Mouse (Mus musculus) erythroblast, adult 5-6 weeks (primary cell): ENCODE data around the gene Lamb3. TPM values are rescaled to one million over a fixed set of nuclear protein-coding genes. Genes with fewer than 3 reads are reported as not detected.

Experiments used
- ATAC-seq: replicated peaks from 2 replicates; pipeline ENCODE4 v1.8.0; 2016; ENCODE audit warnings: moderate number of reproducible peaks, mild to moderate bottlenecking, moderate TSS enrichment, inconsistent platforms; ENCODE audit not compliant: poor library complexity, low FRiP score, severe bottlenecking
- total RNA-seq, 2 experiments: library from RNA; stranded (forward) in 1 of 2; stranded (reverse) in 1 of 2; fragments of 150-400 nt in 1 of 2; fragments of 200-764, 138-1000 nt in 1 of 2; gene quantifications; 2 replicates each; pipeline versions ENCODE4 v1.2.3 to v1.2.4; 2015 to 2017; ENCODE audit warnings: low replicate concordance in 2 of 2

Gene Lamb3
- total RNA-seq (2015; ENCODE audit: low replicate concordance) = 0.58 and 11.1 TPM in 2 replicates
- total RNA-seq (2017; ENCODE audit: low replicate concordance) = 1.8 and 4.1 TPM in 2 replicates

- ATAC-seq = no peak
These were observed at the start of gene Lamb3 for GRCm38 (mm10) chr1:193207503-193207902. Lamb3 (plus strand) TSS chr1:193207699.

- ATAC-seq = no peak
These were observed 48.3 kb upstream of the Lamb3 start for GRCm38 (mm10) chr1:193159163-193159562.

- no peak for ATAC-seq
These were observed 47.9 kb upstream of the Lamb3 start for GRCm38 (mm10) chr1:193159613-193160012.

GRCm38 (mm10) chr1:193160317-193161032, 47.0 kb upstream of the Lamb3 start:
- ATAC-seq = peak; percentile 36; the same call in 1 of the 2 replicates

GRCm38 (mm10) chr1:193167746-193168145, 39.8 kb upstream of the Lamb3 start, which contains the start of gene A130010J15Rik:
A130010J15Rik (plus strand) TSS chr1:193168046.
- no peak for ATAC-seq

- ATAC-seq = no peak
These were observed 38.3 kb upstream of the Lamb3 start for GRCm38 (mm10) chr1:193169228-193169627.

- no peak for ATAC-seq
These were observed 37.6 kb upstream of the Lamb3 start for GRCm38 (mm10) chr1:193169856-193170255.

- peak; percentile 97 for ATAC-seq
These were observed 34.3 kb upstream of the Lamb3 start for GRCm38 (mm10) chr1:193172991-193173809.

- ATAC-seq = no peak; the same call in 1 of the 2 replicates
These were observed 33.7 kb upstream of the Lamb3 start for GRCm38 (mm10) chr1:193173810-193174129.

GRCm38 (mm10) chr1:193174143-193174733, 33.3 kb upstream of the Lamb3 start:
- ATAC-seq = no peak

- ATAC-seq = no peak
These were observed 26.4 kb upstream of the Lamb3 start for GRCm38 (mm10) chr1:193181104-193181503.

- no peak for ATAC-seq
These were observed 19.2 kb upstream of the Lamb3 start for GRCm38 (mm10) chr1:193188257-193188656.

- ATAC-seq = no peak
These were observed 18.3 kb upstream of the Lamb3 start for GRCm38 (mm10) chr1:193189151-193189621.

GRCm38 (mm10) chr1:193189771-193190170, 17.7 kb upstream of the Lamb3 start:
- ATAC-seq = no peak

- ATAC-seq = no peak
These were observed 15.7 kb upstream of the Lamb3 start for GRCm38 (mm10) chr1:193191675-193192283.

GRCm38 (mm10) chr1:193194416-193195140, 12.9 kb upstream of the Lamb3 start:
- no peak for ATAC-seq

GRCm38 (mm10) chr1:193195169-193195810, 12.2 kb upstream of the Lamb3 start:
- ATAC-seq = no peak

GRCm38 (mm10) chr1:193197494-193198205, 9.8 kb upstream of the Lamb3 start:
- ATAC-seq = no peak
